Mouse (Mus musculus): Measurements from ENCODE around the gene Prkn. TPM values are rescaled to one million over a fixed set of nuclear protein-coding genes. Genes with fewer than 3 reads are reported as not detected.

The Prkn gene
- polyA plus RNA-seq, 1 experiment from 2014 or later: 0.14 TPM

DNA sequence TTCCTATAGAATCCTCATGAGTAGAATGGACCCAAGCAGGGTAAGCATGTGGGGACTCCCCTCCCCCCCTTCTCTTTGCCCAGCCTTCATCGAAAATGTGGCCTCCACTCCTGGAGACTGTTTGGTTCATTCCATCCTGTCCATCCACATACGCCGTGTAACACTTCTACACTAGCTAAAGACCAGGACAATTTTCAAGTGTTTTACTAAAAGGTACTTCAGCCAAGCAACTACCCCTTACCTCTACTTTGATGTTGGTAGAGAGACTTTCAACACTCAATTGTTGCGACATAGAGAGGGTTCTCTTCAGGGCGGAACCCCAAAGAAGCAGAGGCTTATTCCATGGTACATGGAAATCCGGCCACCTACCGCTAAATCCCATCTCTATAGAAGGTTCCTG, 823.3 kb downstream of the Prkn start:
- 82% methylated on average over 7 of the region's 7 CpGs for WGBS
- no peak for ATAC-seq (replicated peaks; ENCODE audit: low FRiP score)

DNA sequence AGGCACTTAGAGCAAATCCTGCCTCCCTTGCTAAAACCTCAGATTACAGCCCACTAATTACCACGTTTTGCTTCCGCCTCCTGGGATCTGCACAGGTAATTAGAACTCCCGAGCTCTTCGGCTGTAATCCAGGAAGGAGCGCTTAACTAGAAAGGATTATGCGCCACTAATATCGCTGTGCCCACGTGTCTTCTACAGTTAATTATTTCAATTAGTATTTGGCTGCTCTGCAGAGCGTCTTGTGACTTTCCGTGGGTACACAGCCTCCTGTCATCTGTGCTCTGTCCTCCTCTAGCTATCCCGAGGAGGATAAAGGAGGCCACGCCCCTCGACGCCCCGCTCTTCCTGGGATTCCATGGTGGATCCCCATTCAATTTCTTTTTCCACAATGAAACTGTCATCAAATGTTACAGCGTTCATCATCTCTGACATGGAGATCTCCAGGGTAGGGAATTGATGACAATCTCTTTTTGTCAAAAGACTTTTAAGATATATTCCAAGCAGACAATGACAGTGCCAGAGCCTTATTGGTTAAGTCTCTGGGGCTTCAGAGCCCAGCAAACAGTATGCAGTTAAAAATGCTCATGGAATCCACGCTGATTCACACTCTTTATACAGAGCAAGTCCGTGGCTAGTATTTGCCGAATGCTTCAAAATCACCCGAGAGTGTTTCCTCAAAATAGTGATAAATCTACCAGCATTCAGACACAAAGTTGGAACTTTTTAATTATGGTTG, 824.6 kb downstream of the Prkn start:
- no peak for DNase-seq (ENCODE audit: low spot score)
- ATAC-seq (replicated peaks; ENCODE audit: low FRiP score): no peak
- Histone ChIP-seq H3K4me1 (replicated peaks; ENCODE audit: control insufficient read depth, insufficient read depth, low read length) (no peaks in the 10 kb centered on the region), H3K9ac (ENCODE audit: low read depth, low read length) (no peak overlapping the region), H3K27me3 (replicated peaks; ENCODE audit: control insufficient read depth, insufficient read depth, low read length) (no peaks in the 10 kb centered on the region; the same call in 1 of the 2 replicates), H3K4me3 (ENCODE audit: low read depth, low read length) (no peak overlapping the region), H3K4me2 (no peak overlapping the region), H3K36me3 (ENCODE audit: control insufficient read depth, insufficient read depth, low read length) (no peaks in the 10 kb centered on the region), H3K9me3 (ENCODE audit: control insufficient read depth, low read length) (no peaks in the 10 kb centered on the region), H3K27ac (ENCODE audit: low read depth, low read length) (no peak overlapping the region)
- 44% methylated on average over 20 of the region's 20 CpGs for WGBS

More for the DNA sequence above, 823.3 kb downstream of the Prkn start:
- Histone ChIP-seq H3K9me3 (ENCODE audit: control insufficient read depth, low read length) (no peaks in the 10 kb centered on the region), H3K4me2 (no peak overlapping the region), H3K4me3 (ENCODE audit: low read depth, low read length) (no peak overlapping the region), H3K9ac (ENCODE audit: low read depth, low read length) (no peak overlapping the region), H3K27ac (ENCODE audit: low read depth, low read length) (no peak overlapping the region), H3K36me3 (ENCODE audit: control insufficient read depth, insufficient read depth, low read length) (no peaks in the 10 kb centered on the region), H3K27me3 (replicated peaks; ENCODE audit: control insufficient read depth, insufficient read depth, low read length) (no peaks in the 10 kb centered on the region; the same call in 1 of the 2 replicates), H3K4me1 (replicated peaks; ENCODE audit: control insufficient read depth, insufficient read depth, low read length) (no peaks in the 10 kb centered on the region)
- no peak for DNase-seq (ENCODE audit: low spot score)

DNA sequence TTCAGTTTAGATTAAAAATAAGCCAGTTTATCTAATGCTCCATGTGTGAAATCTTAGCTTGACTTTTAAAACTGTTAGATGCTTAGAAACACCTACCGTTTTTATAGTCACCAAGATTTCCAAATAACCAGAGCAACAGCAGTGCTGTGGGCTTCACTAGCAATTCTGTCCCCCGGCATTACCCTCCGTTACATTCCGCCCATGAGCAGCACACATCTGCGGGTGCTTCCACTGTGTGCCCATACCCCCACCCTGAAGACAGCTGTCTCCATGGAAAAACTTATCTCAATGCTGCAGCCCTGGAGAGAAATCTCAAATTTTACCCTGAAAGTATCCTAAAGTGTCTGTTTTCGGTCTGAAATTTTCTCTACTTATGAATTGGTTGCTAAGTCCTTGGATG, 839.5 kb downstream of the Prkn start:
- Histone ChIP-seq H3K9ac (ENCODE audit: low read depth, low read length) (no peak overlapping the region), H3K9me3 (ENCODE audit: control insufficient read depth, low read length) (no peaks in the 10 kb centered on the region), H3K27ac (ENCODE audit: low read depth, low read length) (no peak overlapping the region), H3K4me2 (no peak overlapping the region), H3K4me3 (ENCODE audit: low read depth, low read length) (no peak overlapping the region), H3K36me3 (ENCODE audit: control insufficient read depth, insufficient read depth, low read length) (no peaks in the 10 kb centered on the region), H3K4me1 (replicated peaks; ENCODE audit: control insufficient read depth, insufficient read depth, low read length) (no peaks in the 10 kb centered on the region), H3K27me3 (replicated peaks; ENCODE audit: control insufficient read depth, insufficient read depth, low read length) (peaks cover 13% of the 10 kb centered on the region)
- DNase-seq (ENCODE audit: low spot score): no peak
- WGBS: 85% methylated on average over 6 of the region's 6 CpGs
- no peak for ATAC-seq (replicated peaks; ENCODE audit: low FRiP score)

GRCm38 (mm10) chr17:11680456-11680855, 840.3 kb downstream of the Prkn start:
- H3K36me3 ChIP-seq (ENCODE audit: control insufficient read depth, insufficient read depth, low read length): no peaks in the 10 kb centered on the region
- no peak overlapping the region for H3K4me2 ChIP-seq
- H3K9me3 ChIP-seq (ENCODE audit: control insufficient read depth, low read length): no peaks in the 10 kb centered on the region
- H3K4me3 ChIP-seq (ENCODE audit: low read depth, low read length): no peak overlapping the region
- no peak overlapping the region for H3K9ac ChIP-seq (ENCODE audit: low read depth, low read length)
- H3K4me1 ChIP-seq (replicated peaks; ENCODE audit: control insufficient read depth, insufficient read depth, low read length): no peaks in the 10 kb centered on the region
- DNase-seq (ENCODE audit: low spot score) (no peak), ATAC-seq (replicated peaks; ENCODE audit: low FRiP score) (no peak)
- no peak overlapping the region for H3K27ac ChIP-seq (ENCODE audit: low read depth, low read length)
- peaks cover 13% of the 10 kb centered on the region; the same call in 1 of the 2 replicates for H3K27me3 ChIP-seq (replicated peaks; ENCODE audit: control insufficient read depth, insufficient read depth, low read length)
- 83% methylated on average over 9 of the region's 9 CpGs for WGBS

- no peak for ATAC-seq (replicated peaks; ENCODE audit: low FRiP score)
- peaks cover 13% of the 10 kb centered on the region; the same call in 1 of the 2 replicates for H3K27me3 ChIP-seq (replicated peaks; ENCODE audit: control insufficient read depth, insufficient read depth, low read length)
- no peaks in the 10 kb centered on the region for H3K9me3 ChIP-seq (ENCODE audit: control insufficient read depth, low read length)
- no peak overlapping the region for H3K9ac ChIP-seq (ENCODE audit: low read depth, low read length)
- 64% methylated on average over 11 of the region's 11 CpGs for WGBS
- H3K27ac ChIP-seq (ENCODE audit: low read depth, low read length): no peak overlapping the region
- no peaks in the 10 kb centered on the region for H3K4me1 ChIP-seq (replicated peaks; ENCODE audit: control insufficient read depth, insufficient read depth, low read length)
- H3K4me3 ChIP-seq (ENCODE audit: low read depth, low read length): no peak overlapping the region
- H3K4me2 ChIP-seq: no peak overlapping the region
- DNase-seq (ENCODE audit: low spot score): no peak
- no peaks in the 10 kb centered on the region for H3K36me3 ChIP-seq (ENCODE audit: control insufficient read depth, insufficient read depth, low read length)
Observed at GRCm38 (mm10) chr17:11681825-11682372, 841.7 kb downstream of the Prkn start.

DNA sequence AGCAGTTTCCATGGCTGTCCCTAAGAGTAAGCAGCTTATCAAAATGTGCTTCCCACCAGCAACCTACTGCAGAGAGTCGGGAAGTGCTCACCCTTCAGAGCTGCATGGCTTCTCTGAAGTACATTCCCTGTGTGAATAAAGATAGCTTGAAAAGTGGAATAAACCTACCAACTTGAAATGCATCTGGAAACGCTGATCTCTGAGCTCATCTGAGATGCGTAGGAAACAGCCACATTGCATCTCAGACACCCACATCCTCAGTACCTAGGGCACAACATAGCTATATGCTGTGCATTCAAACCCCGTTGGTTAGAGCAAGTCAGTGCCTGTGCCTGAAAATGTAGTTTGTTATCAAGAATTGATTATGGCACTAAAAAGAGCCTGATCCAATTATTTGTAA, 864.8 kb downstream of the Prkn start:
- Histone ChIP-seq H3K27me3 (replicated peaks; ENCODE audit: control insufficient read depth, insufficient read depth, low read length) (no peaks in the 10 kb centered on the region), H3K36me3 (ENCODE audit: control insufficient read depth, insufficient read depth, low read length) (no peaks in the 10 kb centered on the region), H3K4me3 (ENCODE audit: low read depth, low read length) (no peak overlapping the region), H3K9ac (ENCODE audit: low read depth, low read length) (no peak overlapping the region), H3K4me2 (no peak overlapping the region), H3K9me3 (ENCODE audit: control insufficient read depth, low read length) (no peaks in the 10 kb centered on the region), H3K27ac (ENCODE audit: low read depth, low read length) (no peak overlapping the region), H3K4me1 (replicated peaks; ENCODE audit: control insufficient read depth, insufficient read depth, low read length) (no peaks in the 10 kb centered on the region)
- DNase-seq (ENCODE audit: low spot score): no peak
- 79% methylated on average over 4 of the region's 4 CpGs for WGBS
- no peak for ATAC-seq (replicated peaks; ENCODE audit: low FRiP score)

- WGBS: 77% methylated on average over 9 of the region's 9 CpGs
- no peaks in the 10 kb centered on the region for H3K4me1 ChIP-seq (replicated peaks; ENCODE audit: control insufficient read depth, insufficient read depth, low read length)
- H3K27ac ChIP-seq (ENCODE audit: low read depth, low read length): no peak overlapping the region
- H3K9me3 ChIP-seq (ENCODE audit: control insufficient read depth, low read length): no peaks in the 10 kb centered on the region
- DNase-seq (ENCODE audit: low spot score): no peak
- H3K36me3 ChIP-seq (ENCODE audit: control insufficient read depth, insufficient read depth, low read length): no peaks in the 10 kb centered on the region
- H3K9ac ChIP-seq (ENCODE audit: low read depth, low read length): no peak overlapping the region
- H3K27me3 ChIP-seq (replicated peaks; ENCODE audit: control insufficient read depth, insufficient read depth, low read length): no peaks in the 10 kb centered on the region
- H3K4me2 ChIP-seq: no peak overlapping the region
- ATAC-seq (replicated peaks; ENCODE audit: low FRiP score): no peak
- no peak overlapping the region for H3K4me3 ChIP-seq (ENCODE audit: low read depth, low read length)
Observed at GRCm38 (mm10) chr17:11705761-11706160, 865.6 kb downstream of the Prkn start.

GRCm38 (mm10) chr17:11712066-11712465, 871.9 kb downstream of the Prkn start:
- Histone ChIP-seq H3K36me3 (ENCODE audit: control insufficient read depth, insufficient read depth, low read length) (no peaks in the 10 kb centered on the region), H3K9ac (ENCODE audit: low read depth, low read length) (no peak overlapping the region), H3K4me1 (replicated peaks; ENCODE audit: control insufficient read depth, insufficient read depth, low read length) (no peaks in the 10 kb centered on the region), H3K4me3 (ENCODE audit: low read depth, low read length) (no peak overlapping the region), H3K27me3 (replicated peaks; ENCODE audit: control insufficient read depth, insufficient read depth, low read length) (no peaks in the 10 kb centered on the region), H3K4me2 (no peak overlapping the region), H3K27ac (ENCODE audit: low read depth, low read length) (no peak overlapping the region), H3K9me3 (ENCODE audit: control insufficient read depth, low read length) (no peaks in the 10 kb centered on the region)
- 71% methylated on average over 4 of the region's 4 CpGs for WGBS
- no peak for ATAC-seq (replicated peaks; ENCODE audit: low FRiP score)
- no peak for DNase-seq (ENCODE audit: low spot score)

- no peak overlapping the region for H3K4me3 ChIP-seq (ENCODE audit: low read depth, low read length)
- H3K4me1 ChIP-seq (replicated peaks; ENCODE audit: control insufficient read depth, insufficient read depth, low read length): no peaks in the 10 kb centered on the region
- H3K9me3 ChIP-seq (ENCODE audit: control insufficient read depth, low read length): no peaks in the 10 kb centered on the region
- H3K27ac ChIP-seq (ENCODE audit: low read depth, low read length): no peak overlapping the region
- no peak for ATAC-seq (replicated peaks; ENCODE audit: low FRiP score)
- H3K27me3 ChIP-seq (replicated peaks; ENCODE audit: control insufficient read depth, insufficient read depth, low read length): no peaks in the 10 kb centered on the region
- DNase-seq (ENCODE audit: low spot score): no peak
- 59% methylated on average over 6 of the region's 6 CpGs for WGBS
- no peaks in the 10 kb centered on the region for H3K36me3 ChIP-seq (ENCODE audit: control insufficient read depth, insufficient read depth, low read length)
- no peak overlapping the region for H3K4me2 ChIP-seq
- H3K9ac ChIP-seq (ENCODE audit: low read depth, low read length): no peak overlapping the region
Observed at GRCm38 (mm10) chr17:11719801-11720200, 879.6 kb downstream of the Prkn start.
